Mouse (Mus musculus): ENCODE measurements around the gene Cbfa2t2. TPM values are rescaled to one million over a fixed set of nuclear protein-coding genes. Genes with fewer than 3 reads are reported as not detected.

Cbfa2t2 gene
- polyA plus RNA-seq, 1 experiment from 2014 or later, result 69.4 TPM

- Histone ChIP-seq H3K4me1 (peaks cover 26% of the 10 kb centered on the region), H3K9ac (no peak overlapping the region), H3K4me3 (no peak overlapping the region), H3K27me3 (no peaks in the 10 kb centered on the region), H3K36me3 (ENCODE audit: poor library complexity, severe bottlenecking) (peaks cover 6% of the 10 kb centered on the region; the same call in 1 of the 2 replicates), H3K4me2 (no peak overlapping the region), H3K27ac (no peak overlapping the region), H3K9me3 (replicated peaks) (no peaks in the 10 kb centered on the region)
- WGBS, result 74% methylated on average over 1 of the region's 1 CpGs
- ATAC-seq, result no peak
Observed at GRCm38 (mm10) chr2:154454099-154454498, 17.8 kb downstream of the Cbfa2t2 start.

- peaks cover 26% of the 10 kb centered on the region for H3K4me1 ChIP-seq
- ATAC-seq, result peak; percentile 62; the same call in 1 of the 2 replicates
- peak overlapping the region; percentile 51 for H3K27ac ChIP-seq
- H3K9ac ChIP-seq, result no peak overlapping the region
- 42% methylated on average over 3 of the region's 3 CpGs for WGBS
- no peak overlapping the region for H3K4me3 ChIP-seq
- no peaks in the 10 kb centered on the region for H3K27me3 ChIP-seq
- H3K4me2 ChIP-seq, result no peak overlapping the region
- no peaks in the 10 kb centered on the region for H3K9me3 ChIP-seq (replicated peaks)
- peaks cover 6% of the 10 kb centered on the region; the same call in 1 of the 2 replicates for H3K36me3 ChIP-seq (ENCODE audit: poor library complexity, severe bottlenecking)
Observed at GRCm38 (mm10) chr2:154454605-154455004, 18.3 kb downstream of the Cbfa2t2 start.

GRCm38 (mm10) chr2:154455776-154456175 lies 19.5 kb downstream of the Cbfa2t2 start:
- Histone ChIP-seq H3K4me1 (peaks cover 32% of the 10 kb centered on the region), H3K27me3 (no peaks in the 10 kb centered on the region), H3K9ac (no peak overlapping the region), H3K27ac (peak overlapping the region; percentile 44), H3K4me2 (no peak overlapping the region), H3K36me3 (ENCODE audit: poor library complexity, severe bottlenecking) (peaks cover 6% of the 10 kb centered on the region; the same call in 1 of the 2 replicates), H3K9me3 (replicated peaks) (no peaks in the 10 kb centered on the region), H3K4me3 (no peak overlapping the region)
- no peak for ATAC-seq
- WGBS, result 67% methylated on average over 5 of the region's 5 CpGs

GRCm38 (mm10) chr2:154456621-154457020 lies 20.3 kb downstream of the Cbfa2t2 start:
- Histone ChIP-seq H3K4me1 (peaks cover 32% of the 10 kb centered on the region), H3K9me3 (replicated peaks) (no peaks in the 10 kb centered on the region), H3K9ac (no peak overlapping the region), H3K4me2 (no peak overlapping the region), H3K36me3 (ENCODE audit: poor library complexity, severe bottlenecking) (peaks cover 6% of the 10 kb centered on the region; the same call in 1 of the 2 replicates), H3K27me3 (no peaks in the 10 kb centered on the region), H3K4me3 (no peak overlapping the region), H3K27ac (no peak overlapping the region)
- ATAC-seq, result no peak

- WGBS, result 66% methylated on average over 2 of the region's 2 CpGs
- Histone ChIP-seq H3K9ac (no peak overlapping the region), H3K4me2 (no peak overlapping the region), H3K27ac (no peak overlapping the region), H3K4me3 (no peak overlapping the region), H3K36me3 (ENCODE audit: poor library complexity, severe bottlenecking) (no peaks in the 10 kb centered on the region), H3K27me3 (no peaks in the 10 kb centered on the region), H3K4me1 (peaks cover 34% of the 10 kb centered on the region), H3K9me3 (replicated peaks) (no peaks in the 10 kb centered on the region)
- ATAC-seq, result no peak
Observed at GRCm38 (mm10) chr2:154459262-154459661, 23.0 kb downstream of the Cbfa2t2 start.

- Histone ChIP-seq H3K4me2 (no peak overlapping the region; the same call in 1 of the 2 replicates), H3K4me1 (peaks cover 31% of the 10 kb centered on the region), H3K27me3 (no peaks in the 10 kb centered on the region), H3K27ac (peak overlapping the region; percentile 51), H3K9me3 (replicated peaks) (no peaks in the 10 kb centered on the region), H3K9ac (no peak overlapping the region), H3K4me3 (no peak overlapping the region), H3K36me3 (ENCODE audit: poor library complexity, severe bottlenecking) (no peaks in the 10 kb centered on the region)
- peak; percentile 88 for ATAC-seq
- 15% methylated on average over 4 of the region's 4 CpGs for WGBS
Observed at GRCm38 (mm10) chr2:154459851-154460250, 23.6 kb downstream of the Cbfa2t2 start.

- no peak overlapping the region for H3K4me2 ChIP-seq
- WGBS, result 91% methylated on average over 11 of the region's 11 CpGs
- 0 out of 2 replicates have a peak, but pooled peaks cover 8% of the 10 kb centered on the region for H3K36me3 ChIP-seq (ENCODE audit: poor library complexity, severe bottlenecking)
- no peak overlapping the region for H3K4me3 ChIP-seq
- no peak overlapping the region; the same call in 1 of the 2 replicates for H3K27ac ChIP-seq
- H3K9me3 ChIP-seq (replicated peaks), result no peaks in the 10 kb centered on the region
- no peaks in the 10 kb centered on the region for H3K27me3 ChIP-seq
- no peak overlapping the region for H3K9ac ChIP-seq
- no peak for ATAC-seq
- peaks cover 35% of the 10 kb centered on the region for H3K4me1 ChIP-seq
Observed at GRCm38 (mm10) chr2:154463621-154464198, 27.4 kb downstream of the Cbfa2t2 start.

- H3K9ac ChIP-seq, result no peak overlapping the region
Observed at GRCm38 (mm10) chr2:154465914-154466335, 29.6 kb downstream of the Cbfa2t2 start.

GRCm38 (mm10) chr2:154467139-154467538 lies 30.9 kb downstream of the Cbfa2t2 start:
- 0 out of 2 replicates have a peak, but pooled peaks cover 8% of the 10 kb centered on the region for H3K36me3 ChIP-seq (ENCODE audit: poor library complexity, severe bottlenecking)
- no peaks in the 10 kb centered on the region for H3K9me3 ChIP-seq (replicated peaks)
- ATAC-seq, result no peak
- H3K4me2 ChIP-seq, result no peak overlapping the region
- H3K4me3 ChIP-seq, result no peak overlapping the region
- H3K9ac ChIP-seq, result no peak overlapping the region
- 92% methylated on average over 5 of the region's 5 CpGs for WGBS
- peaks cover 29% of the 10 kb centered on the region for H3K4me1 ChIP-seq
- H3K27me3 ChIP-seq, result no peaks in the 10 kb centered on the region
- no peak overlapping the region for H3K27ac ChIP-seq

More at GRCm38 (mm10) chr2:154465914-154466335, 29.6 kb downstream of the Cbfa2t2 start:
- 47% methylated on average over 1 of the region's 1 CpGs for WGBS
- H3K36me3 ChIP-seq (ENCODE audit: poor library complexity, severe bottlenecking), result 0 out of 2 replicates have a peak, but pooled peaks cover 8% of the 10 kb centered on the region
- ATAC-seq, result peak; percentile 82
- H3K27ac ChIP-seq, result peak overlapping the region; percentile 63; the same call in 1 of the 2 replicates
- H3K27me3 ChIP-seq, result no peaks in the 10 kb centered on the region
- H3K9me3 ChIP-seq (replicated peaks), result no peaks in the 10 kb centered on the region
- peaks cover 29% of the 10 kb centered on the region for H3K4me1 ChIP-seq
- H3K4me2 ChIP-seq, result no peak overlapping the region
- no peak overlapping the region for H3K4me3 ChIP-seq

- no peak overlapping the region for H3K4me3 ChIP-seq
- H3K27ac ChIP-seq, result peak overlapping the region; percentile 17; the same call in 1 of the 2 replicates
- H3K27me3 ChIP-seq, result no peaks in the 10 kb centered on the region
- H3K4me2 ChIP-seq, result no peak overlapping the region
- H3K9me3 ChIP-seq (replicated peaks), result no peaks in the 10 kb centered on the region
- 57% methylated on average over 1 of the region's 1 CpGs for WGBS
- H3K4me1 ChIP-seq, result peaks cover 37% of the 10 kb centered on the region
- no peak for ATAC-seq
- H3K9ac ChIP-seq, result no peak overlapping the region
- H3K36me3 ChIP-seq (ENCODE audit: poor library complexity, severe bottlenecking), result no peaks in the 10 kb centered on the region
Observed at GRCm38 (mm10) chr2:154474251-154475061, 38.2 kb downstream of the Cbfa2t2 start.

- ATAC-seq, result no peak
- WGBS, result 79% methylated on average over 1 of the region's 1 CpGs
- Histone ChIP-seq H3K4me2 (no peak overlapping the region), H3K4me1 (peaks cover 37% of the 10 kb centered on the region), H3K36me3 (ENCODE audit: poor library complexity, severe bottlenecking) (no peaks in the 10 kb centered on the region), H3K9ac (no peak overlapping the region), H3K9me3 (replicated peaks) (no peaks in the 10 kb centered on the region), H3K27ac (no peak overlapping the region), H3K4me3 (no peak overlapping the region), H3K27me3 (no peaks in the 10 kb centered on the region)
Observed at GRCm38 (mm10) chr2:154475062-154475349, 38.7 kb downstream of the Cbfa2t2 start.

- WGBS, result 97% methylated on average over 7 of the region's 7 CpGs
- peaks cover 41% of the 10 kb centered on the region for H3K4me1 ChIP-seq
- no peaks in the 10 kb centered on the region for H3K27me3 ChIP-seq
- ATAC-seq, result no peak
- H3K4me2 ChIP-seq, result no peak overlapping the region
- H3K27ac ChIP-seq, result no peak overlapping the region
- H3K4me3 ChIP-seq, result no peak overlapping the region
- no peaks in the 10 kb centered on the region for H3K36me3 ChIP-seq (ENCODE audit: poor library complexity, severe bottlenecking)
- no peaks in the 10 kb centered on the region for H3K9me3 ChIP-seq (replicated peaks)
- no peak overlapping the region for H3K9ac ChIP-seq
Observed at GRCm38 (mm10) chr2:154475861-154476260, 39.6 kb downstream of the Cbfa2t2 start.
